Mouse (Mus musculus): ENCODE data around the gene Gm12184. TPM values are rescaled to one million over a fixed set of nuclear protein-coding genes. Genes with fewer than 3 reads are reported as not detected.

Gm12184 gene
- polyA plus RNA-seq, 1 experiment from 2014 or later, result 6.8 TPM

DNA sequence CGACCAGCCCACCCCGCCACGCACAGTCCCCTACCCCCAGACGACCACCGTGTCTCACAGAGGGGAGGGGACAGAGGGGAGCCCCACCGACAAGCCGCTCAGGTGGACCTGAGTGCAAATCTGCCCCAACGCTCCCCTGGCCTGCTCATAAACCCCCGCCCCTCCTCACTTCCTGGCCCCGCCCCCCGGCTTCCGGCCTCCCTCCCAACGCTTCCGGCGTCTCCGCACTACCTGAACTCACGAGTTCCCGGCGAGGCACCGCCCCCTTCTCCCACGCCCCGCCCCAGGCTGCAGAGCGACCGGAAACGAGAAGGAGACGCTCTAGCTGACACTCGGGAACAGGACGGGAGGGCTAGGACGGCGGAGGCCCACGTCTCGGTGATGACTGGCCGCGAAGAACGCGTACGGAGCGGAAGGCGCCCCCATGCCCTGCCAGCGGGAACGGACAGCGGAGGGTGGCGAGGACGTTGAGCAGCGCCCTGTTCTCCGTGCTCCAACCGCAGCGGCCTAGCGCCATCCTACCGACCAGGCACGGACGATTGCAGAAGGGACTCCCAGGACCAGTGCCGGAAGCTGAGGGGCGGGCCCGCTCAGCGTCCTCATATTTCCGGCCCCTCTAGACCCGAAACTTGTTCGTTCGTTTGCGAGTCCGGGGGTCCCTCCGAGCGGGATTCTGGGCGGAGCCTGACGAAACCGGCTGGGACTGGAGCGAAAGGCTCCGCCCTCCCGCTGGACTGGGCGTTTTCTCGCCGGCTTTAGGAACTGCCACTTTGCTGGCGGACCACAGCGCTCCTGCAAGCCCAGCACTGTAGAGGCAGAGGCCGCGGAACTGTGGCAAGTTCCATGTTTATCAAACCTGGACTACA is 9.4 kb downstream of the Gm12184 start, which contains the start of gene Trim41:
Trim41 (minus strand) TSS at position 554 of the 866 bp plus-strand sequence.
- H3K27ac ChIP-seq, result peak within 1 kb of the TSS; percentile 94
- ATAC-seq (ENCODE audit: low FRiP score), result peak; percentile 96
- H3K9ac ChIP-seq, result peak within 1 kb of the TSS; percentile 80
- under 1% methylated on average over 69 of the region's 77 CpGs for WGBS
- H3K36me3 ChIP-seq (replicated peaks), result peaks cover 17% of the 10 kb centered on the region
- peaks cover 23% of the 10 kb centered on the region for H3K4me1 ChIP-seq
- H3K9me3 ChIP-seq, result no peaks in the 10 kb centered on the region
- no peaks in the 10 kb centered on the region for H3K27me3 ChIP-seq
- H3K4me2 ChIP-seq, result peak within 1 kb of the TSS; percentile 91
- H3K4me3 ChIP-seq (replicated peaks), result peak within 1 kb of the TSS; percentile 86

DNA sequence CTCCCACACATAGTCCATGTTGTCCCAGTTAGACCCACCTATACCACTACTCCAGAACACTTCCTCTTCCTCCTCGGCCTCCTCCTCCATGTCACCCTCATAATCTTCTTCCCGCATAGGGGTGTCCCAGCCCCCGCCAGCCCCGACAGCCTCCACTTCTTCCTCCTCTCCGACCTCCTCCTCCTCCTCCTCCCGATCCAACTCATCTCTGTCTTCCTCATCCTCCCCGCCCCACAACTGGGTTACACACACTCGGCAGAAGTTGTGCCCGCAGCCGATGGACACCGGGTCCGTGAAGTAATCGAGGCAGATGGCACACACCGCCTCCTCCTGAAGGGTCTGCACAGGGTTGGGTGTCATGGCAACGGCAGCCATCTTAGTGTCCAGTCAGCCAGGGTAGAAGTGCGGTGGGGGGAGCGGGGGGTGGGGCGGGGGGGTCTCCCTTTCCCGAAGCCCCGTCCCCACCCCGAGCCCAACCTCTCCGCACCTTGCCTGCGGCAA is 10.1 kb downstream of the Gm12184 start:
- peaks cover 24% of the 10 kb centered on the region for H3K36me3 ChIP-seq (replicated peaks)
- H3K9ac ChIP-seq, result peak overlapping the region; percentile 80
- no peaks in the 10 kb centered on the region for H3K9me3 ChIP-seq
- WGBS, result 4% methylated on average over 17 of the region's 23 CpGs
- peaks cover 23% of the 10 kb centered on the region for H3K4me1 ChIP-seq
- H3K27ac ChIP-seq, result peak overlapping the region; percentile 94
- H3K4me3 ChIP-seq (replicated peaks), result peak overlapping the region; percentile 86
- peak overlapping the region; percentile 91 for H3K4me2 ChIP-seq
- H3K27me3 ChIP-seq, result no peaks in the 10 kb centered on the region
- ATAC-seq (ENCODE audit: low FRiP score), result peak; percentile 63

DNA sequence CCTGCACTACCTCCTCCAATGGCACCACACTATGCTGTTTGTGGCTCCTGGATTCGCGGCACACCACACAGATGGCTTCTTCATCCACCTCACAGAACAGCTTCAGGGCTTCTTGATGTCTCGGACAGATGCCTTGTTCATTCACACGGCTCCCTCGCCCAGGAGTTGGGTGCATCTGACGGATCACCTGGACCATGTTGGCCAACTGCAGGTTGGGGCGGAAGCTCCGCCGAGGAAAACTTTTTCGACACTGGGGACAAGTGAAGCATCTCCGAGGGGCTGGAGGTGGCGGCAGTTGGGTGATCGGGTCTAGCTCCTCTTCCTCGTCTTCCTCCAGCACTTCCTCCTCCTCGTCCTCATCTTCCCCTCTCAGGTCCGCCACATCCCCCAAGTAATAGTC is 10.6 kb downstream of the Gm12184 start:
- WGBS, result 82% methylated on average over 16 of the region's 16 CpGs
- ATAC-seq (ENCODE audit: low FRiP score), result no peak
- no peaks in the 10 kb centered on the region for H3K9me3 ChIP-seq
- H3K4me2 ChIP-seq, result peak overlapping the region; percentile 91
- H3K27me3 ChIP-seq, result no peaks in the 10 kb centered on the region
- peak overlapping the region; percentile 80 for H3K9ac ChIP-seq
- peaks cover 23% of the 10 kb centered on the region for H3K4me1 ChIP-seq
- H3K27ac ChIP-seq, result no peak overlapping the region
- peaks cover 28% of the 10 kb centered on the region for H3K36me3 ChIP-seq (replicated peaks)
- H3K4me3 ChIP-seq (replicated peaks), result peak overlapping the region; percentile 86

DNA sequence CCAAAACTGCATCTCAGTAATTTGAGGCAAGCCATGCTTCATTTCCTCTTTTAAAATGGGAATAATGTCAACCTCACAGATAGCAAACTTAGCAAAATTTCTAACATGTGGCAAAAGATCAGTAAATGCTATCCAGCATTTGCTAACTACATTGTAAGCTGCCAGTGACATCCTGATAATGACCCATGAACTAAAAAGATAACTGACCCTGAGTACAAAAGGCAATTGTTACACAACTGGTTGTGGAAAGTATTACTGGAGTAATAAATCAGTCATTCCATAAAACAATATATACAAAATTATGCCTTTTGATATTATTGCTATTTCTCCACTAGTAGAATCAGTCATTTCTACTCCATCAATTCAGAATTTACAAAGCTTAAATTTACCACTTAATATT is 12.7 kb downstream of the Gm12184 start:
- Histone ChIP-seq H3K4me1 (peaks cover 23% of the 10 kb centered on the region), H3K36me3 (replicated peaks) (peaks cover 49% of the 10 kb centered on the region), H3K27me3 (no peaks in the 10 kb centered on the region), H3K4me2 (no peak overlapping the region), H3K4me3 (replicated peaks) (no peak overlapping the region), H3K9ac (no peak overlapping the region), H3K27ac (no peak overlapping the region), H3K9me3 (no peaks in the 10 kb centered on the region)
- ATAC-seq (ENCODE audit: low FRiP score), result no peak

GRCm38 (mm10) chr11:48810142-48810541 is 16.3 kb downstream of the Gm12184 start:
- no peak overlapping the region for H3K27ac ChIP-seq
- no peak for ATAC-seq (ENCODE audit: low FRiP score)
- no peak overlapping the region for H3K4me2 ChIP-seq
- no peak overlapping the region for H3K9ac ChIP-seq
- H3K36me3 ChIP-seq (replicated peaks), result peaks cover 81% of the 10 kb centered on the region
- H3K4me1 ChIP-seq, result peaks cover 11% of the 10 kb centered on the region
- H3K4me3 ChIP-seq (replicated peaks), result no peak overlapping the region
- WGBS, result 86% methylated on average over 2 of the region's 2 CpGs
- no peaks in the 10 kb centered on the region for H3K9me3 ChIP-seq
- H3K27me3 ChIP-seq, result no peaks in the 10 kb centered on the region

DNA sequence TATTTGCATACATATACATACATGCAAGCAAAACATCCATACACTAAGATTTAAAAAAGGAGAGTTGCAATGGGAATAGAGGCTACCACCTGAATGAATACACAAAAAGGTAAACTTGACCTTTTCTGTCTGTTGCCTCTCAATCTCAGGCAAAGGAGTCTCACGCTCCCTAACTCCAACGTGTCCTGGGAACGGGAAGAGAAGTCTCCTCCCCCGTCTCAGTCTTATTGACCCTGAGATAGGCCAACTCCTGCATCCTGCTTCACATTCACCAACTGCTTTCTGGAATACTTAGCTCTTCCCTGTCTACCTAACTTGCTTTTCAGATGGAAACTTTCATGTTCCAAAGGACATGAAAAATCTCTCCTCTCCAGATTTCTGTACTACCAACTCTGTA is 17.0 kb downstream of the Gm12184 start:
- Histone ChIP-seq H3K36me3 (replicated peaks) (peaks cover 87% of the 10 kb centered on the region), H3K9ac (no peak overlapping the region), H3K4me1 (peaks cover 4% of the 10 kb centered on the region), H3K4me3 (replicated peaks) (no peak overlapping the region), H3K27me3 (no peaks in the 10 kb centered on the region), H3K4me2 (no peak overlapping the region), H3K27ac (no peak overlapping the region), H3K9me3 (no peaks in the 10 kb centered on the region)
- 84% methylated on average over 4 of the region's 4 CpGs for WGBS
- no peak for ATAC-seq (ENCODE audit: low FRiP score)

GRCm38 (mm10) chr11:48808737-48809433 is 17.6 kb downstream of the Gm12184 start:
- H3K9ac ChIP-seq, result no peak overlapping the region
- peaks cover 92% of the 10 kb centered on the region for H3K36me3 ChIP-seq (replicated peaks)
- no peak overlapping the region for H3K4me3 ChIP-seq (replicated peaks)
- 74% methylated on average over 16 of the region's 16 CpGs for WGBS
- ATAC-seq (ENCODE audit: low FRiP score), result no peak
- H3K9me3 ChIP-seq, result no peaks in the 10 kb centered on the region
- H3K27ac ChIP-seq, result 0 out of 2 replicates have a peak overlapping the region, but pooled peaks have one; percentile 25
- H3K4me1 ChIP-seq, result no peaks in the 10 kb centered on the region
- no peak overlapping the region for H3K4me2 ChIP-seq
- no peaks in the 10 kb centered on the region for H3K27me3 ChIP-seq

- no peak for ATAC-seq (ENCODE audit: low FRiP score)
- Histone ChIP-seq H3K27me3 (no peaks in the 10 kb centered on the region), H3K27ac (no peak overlapping the region), H3K9me3 (no peaks in the 10 kb centered on the region), H3K4me3 (replicated peaks) (no peak overlapping the region), H3K4me1 (no peaks in the 10 kb centered on the region), H3K4me2 (no peak overlapping the region), H3K36me3 (replicated peaks) (peaks cover 96% of the 10 kb centered on the region), H3K9ac (no peak overlapping the region)
Observed at GRCm38 (mm10) chr11:48808304-48808646, 18.2 kb downstream of the Gm12184 start.

DNA sequence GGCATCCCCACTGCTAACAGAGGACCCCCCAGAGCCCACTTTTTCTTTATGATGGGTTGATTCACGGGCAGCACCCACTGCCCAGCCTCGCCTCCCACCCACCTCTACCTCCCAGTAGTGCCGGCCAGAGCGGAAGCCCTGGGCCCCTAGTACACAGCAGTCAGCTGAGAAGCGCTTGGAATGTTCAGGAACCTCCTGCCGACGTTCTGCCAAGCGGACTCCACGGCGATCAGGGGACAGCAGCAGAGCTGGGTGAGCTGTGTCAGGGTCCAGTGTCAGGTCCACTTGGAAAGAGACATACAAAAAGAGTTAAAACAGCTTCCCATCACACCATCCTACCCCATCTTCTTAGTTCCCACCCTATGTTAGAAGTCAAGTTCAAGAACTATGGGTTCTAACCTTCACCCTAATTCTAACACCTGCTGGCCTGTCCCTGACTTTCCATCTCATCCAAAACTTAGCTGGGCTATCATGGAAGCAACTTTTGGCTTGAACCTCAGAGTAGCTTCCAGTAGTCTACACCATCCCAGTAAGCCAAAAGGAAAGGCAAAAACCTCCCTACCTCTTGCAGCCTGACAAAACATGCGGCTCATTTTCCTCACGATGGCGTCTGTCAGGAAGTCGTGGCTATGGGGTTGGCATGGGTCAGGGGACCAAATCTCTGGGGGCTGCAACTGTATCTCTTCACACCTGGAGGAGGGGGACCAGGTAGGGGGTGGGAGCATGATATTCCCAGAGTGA is 18.7 kb downstream of the Gm12184 start:
- H3K36me3 ChIP-seq (replicated peaks), result peaks cover 98% of the 10 kb centered on the region
- peak; percentile 22; the same call in 1 of the 2 replicates for ATAC-seq (ENCODE audit: low FRiP score)

DNA sequence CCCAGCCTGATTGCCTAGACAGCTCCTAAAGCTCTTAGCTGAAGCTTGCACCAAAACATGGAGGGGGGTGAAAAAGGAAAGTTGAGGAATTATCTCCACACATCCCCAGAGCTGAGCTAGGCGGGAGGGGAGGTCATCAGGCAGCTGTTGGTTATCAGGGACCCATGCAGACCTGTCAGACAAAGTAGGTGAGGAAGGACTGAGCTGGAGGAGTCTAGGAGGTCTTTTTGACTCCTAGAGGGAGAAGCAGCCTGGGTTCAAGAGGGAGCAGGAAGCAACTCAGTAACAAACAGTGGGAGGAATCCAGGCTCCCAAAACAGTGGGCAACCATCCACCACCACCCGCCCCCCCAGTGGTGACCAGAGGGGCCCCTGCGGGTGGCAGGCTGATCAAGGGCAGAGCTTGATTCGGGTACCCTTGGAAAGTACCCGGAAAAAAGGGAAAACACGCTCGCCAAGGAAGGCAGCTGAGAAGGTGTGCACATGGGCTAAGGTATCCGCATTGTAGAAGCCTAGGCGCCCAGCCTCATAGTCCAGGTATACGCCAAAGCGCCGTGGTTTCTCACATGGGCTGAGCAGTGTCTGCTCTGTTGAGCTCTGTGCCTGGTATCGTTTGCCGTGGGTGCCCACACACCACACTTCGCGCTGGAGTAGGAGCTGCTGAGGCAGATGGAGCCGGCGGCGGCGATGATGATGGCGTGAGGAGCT is 19.4 kb downstream of the Gm12184 start:
- 58% methylated on average over 21 of the region's 21 CpGs for WGBS
- no peak overlapping the region for H3K4me3 ChIP-seq (replicated peaks)
- H3K4me2 ChIP-seq, result no peak overlapping the region
- ATAC-seq (ENCODE audit: low FRiP score), result peak; percentile 51
- H3K9me3 ChIP-seq, result no peaks in the 10 kb centered on the region
- H3K27me3 ChIP-seq, result no peaks in the 10 kb centered on the region
- H3K36me3 ChIP-seq (replicated peaks), result peaks cover 99% of the 10 kb centered on the region
- H3K4me1 ChIP-seq, result peaks cover 7% of the 10 kb centered on the region
- H3K9ac ChIP-seq, result no peak overlapping the region
- H3K27ac ChIP-seq, result no peak overlapping the region

More for the DNA sequence above, 18.7 kb downstream of the Gm12184 start:
- 74% methylated on average over 14 of the region's 14 CpGs for WGBS
- H3K27me3 ChIP-seq, result no peaks in the 10 kb centered on the region
- no peak overlapping the region for H3K4me3 ChIP-seq (replicated peaks)
- no peak overlapping the region for H3K9ac ChIP-seq
- H3K4me2 ChIP-seq, result no peak overlapping the region
- no peaks in the 10 kb centered on the region for H3K9me3 ChIP-seq
- no peak overlapping the region for H3K27ac ChIP-seq
- 0 out of 2 replicates have a peak, but pooled peaks cover under 1% of the 10 kb centered on the region for H3K4me1 ChIP-seq

DNA sequence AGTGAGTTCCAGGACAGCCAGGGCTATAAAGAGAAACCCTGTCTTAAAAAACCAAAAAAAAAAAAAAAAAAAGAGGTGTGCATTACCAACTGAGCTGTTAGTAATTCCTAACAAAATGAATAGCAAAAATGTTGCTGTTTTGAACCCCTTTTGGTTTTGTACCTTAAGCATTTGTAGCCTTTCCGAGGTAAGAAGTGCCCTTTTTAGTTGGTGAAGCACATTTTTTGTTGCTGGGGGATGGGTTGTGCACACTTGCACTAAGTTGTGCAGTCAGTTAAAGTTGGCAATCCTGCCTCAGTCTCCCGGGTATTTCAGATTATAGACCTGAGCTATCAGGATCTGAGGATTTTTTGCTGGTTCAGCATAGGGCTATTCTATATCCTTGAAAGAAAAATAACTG is 21.5 kb downstream of the Gm12184 start:
- H3K27ac ChIP-seq, result no peak overlapping the region
- H3K9ac ChIP-seq, result no peak overlapping the region
- no peaks in the 10 kb centered on the region for H3K9me3 ChIP-seq
- 81% methylated on average over 2 of the region's 2 CpGs for WGBS
- no peak overlapping the region for H3K4me2 ChIP-seq
- H3K4me3 ChIP-seq (replicated peaks), result no peak overlapping the region
- H3K4me1 ChIP-seq, result peaks cover 18% of the 10 kb centered on the region
- H3K36me3 ChIP-seq (replicated peaks), result peaks cover 87% of the 10 kb centered on the region
- H3K27me3 ChIP-seq, result no peaks in the 10 kb centered on the region
- ATAC-seq (ENCODE audit: low FRiP score), result no peak

Data from forebrain, embryonic 12.5 days (tissue).